Mouse (Mus musculus) hindlimb bud, embryonic 11.5 days (tissue): ENCODE measurements around the gene Lhfp.

Source experiments
- DNase-seq: peaks from one replicate; pipeline ENCODE4 v3.0.0-alpha.2; 2012; ENCODE audit warnings: low read depth, low spot score; ENCODE audit errors: extremely low spot score

Gene Lhfp

GRCm38 (mm10) chr3:53040593-53041410 lies 526 bp upstream of the Lhfp start:
- DNase-seq: no peak

GRCm38 (mm10) chr3:53042240-53042567 lies 876 bp downstream of the Lhfp start:
- no peak for DNase-seq

- DNase-seq: no peak
Observed at GRCm38 (mm10) chr3:53043206-53043780, 2.0 kb downstream of the Lhfp start.

DNA sequence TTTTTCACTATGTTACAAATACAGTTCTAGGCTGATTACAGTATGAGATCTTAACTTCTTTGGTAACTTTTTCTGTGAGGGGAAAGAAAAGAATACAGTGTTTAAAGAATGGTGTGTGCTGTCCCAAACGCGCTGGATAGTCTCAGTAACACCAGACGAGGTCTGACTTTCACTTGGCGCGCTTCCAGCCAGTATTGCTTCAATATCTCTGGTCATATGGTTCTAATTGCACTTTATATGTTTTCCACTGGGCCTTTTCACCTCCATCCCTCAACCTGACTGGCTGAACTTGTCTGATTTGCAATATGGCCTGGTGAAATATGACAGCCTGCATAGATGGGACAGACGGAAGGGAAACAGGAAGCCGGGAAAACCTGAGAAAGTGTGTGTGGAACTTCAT lies 2.9 kb downstream of the Lhfp start:
- DNase-seq: peak; percentile 84

DNA sequence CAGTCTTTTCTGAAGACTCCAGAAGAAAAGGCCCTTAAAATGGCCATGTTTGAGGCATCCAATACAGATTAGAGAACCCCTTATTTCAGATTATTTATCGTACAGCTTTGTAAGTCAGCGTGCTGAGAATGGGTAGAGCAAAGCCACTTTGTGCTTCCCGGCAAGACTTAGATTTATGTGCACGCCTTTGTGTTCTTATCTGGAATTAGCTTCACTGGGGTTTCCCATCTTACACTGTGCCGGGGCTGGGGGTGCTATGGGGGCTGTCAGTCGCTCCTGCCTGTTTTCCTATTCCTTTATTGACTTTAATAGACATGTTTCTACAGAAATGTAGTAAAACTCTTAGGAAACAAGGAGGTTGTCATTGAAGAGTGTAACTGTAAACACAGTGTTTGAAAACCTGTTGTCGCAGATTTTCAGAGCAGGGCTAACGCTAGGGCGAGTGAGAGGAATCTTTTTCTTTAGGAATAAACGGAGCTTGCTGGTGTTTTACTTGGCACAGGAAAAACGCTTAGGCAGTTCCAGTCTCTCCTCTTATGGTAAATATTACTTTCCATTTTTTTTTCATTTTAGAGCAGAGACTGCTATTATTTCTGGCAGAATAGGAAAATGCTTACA lies 3.5 kb downstream of the Lhfp start:
- no peak for DNase-seq

- no peak for DNase-seq
Observed at GRCm38 (mm10) chr3:53045697-53046096, 4.4 kb downstream of the Lhfp start.

DNA sequence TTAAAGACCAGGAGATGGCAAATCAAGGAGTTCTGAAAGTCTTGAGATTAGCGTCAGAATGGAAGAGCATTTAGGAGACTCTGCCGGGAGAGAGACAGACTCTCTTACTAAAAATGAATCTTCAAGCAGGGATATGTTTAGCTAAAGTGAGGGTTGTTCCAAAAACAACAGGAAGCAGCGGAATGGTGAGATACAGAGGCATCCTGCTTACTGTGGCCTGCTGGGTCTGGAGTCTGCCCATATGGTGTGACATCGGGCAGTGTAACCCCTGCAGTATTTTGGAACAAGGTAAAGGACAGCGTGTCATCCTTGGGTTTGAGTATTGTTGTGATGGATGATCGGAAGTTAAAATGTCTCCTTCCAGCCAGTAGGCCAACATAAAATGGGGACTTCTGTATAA lies 5.0 kb downstream of the Lhfp start:
- DNase-seq: no peak

DNA sequence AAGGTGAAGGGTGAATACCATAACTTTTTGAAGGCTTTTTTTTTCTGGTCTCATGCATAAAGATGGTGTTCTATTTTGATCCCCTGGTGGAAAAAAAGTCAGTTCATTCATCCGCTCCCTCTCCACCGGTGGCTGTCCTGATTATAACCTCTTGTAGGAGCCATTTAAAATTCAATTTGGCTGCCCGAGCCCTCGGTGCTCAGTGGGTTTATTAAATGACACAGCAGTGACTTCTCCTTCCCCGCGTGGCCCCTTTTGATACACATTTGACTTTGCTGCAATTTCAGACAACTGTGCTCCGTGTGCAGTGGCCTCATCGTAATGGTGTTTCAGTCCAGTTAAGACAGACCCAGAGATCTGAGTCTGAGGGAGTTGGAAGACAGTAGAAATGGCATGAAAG lies 11.1 kb downstream of the Lhfp start:
- no peak for DNase-seq

DNA sequence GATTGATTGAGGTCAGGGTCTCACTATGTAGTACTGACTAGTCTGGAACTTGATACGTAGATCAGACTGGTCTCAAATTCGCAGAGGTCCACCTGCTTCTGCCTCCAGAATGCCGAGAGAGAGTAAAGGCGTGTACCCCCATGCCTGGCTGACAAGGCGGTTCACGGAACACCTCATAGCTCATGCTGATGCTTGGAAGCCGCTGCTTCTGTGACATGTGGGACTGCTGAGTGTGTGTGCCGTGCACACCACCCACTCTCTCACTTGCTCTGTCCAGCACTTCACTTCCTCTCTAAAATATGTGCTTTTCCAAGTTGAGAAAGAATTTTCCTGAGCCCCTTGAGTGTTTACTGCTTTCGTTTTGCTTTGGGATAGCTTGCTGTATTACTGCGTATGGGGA lies 15.1 kb downstream of the Lhfp start:
- no peak for DNase-seq

- no peak for DNase-seq
Observed at GRCm38 (mm10) chr3:53059959-53060358, 18.6 kb downstream of the Lhfp start.

GRCm38 (mm10) chr3:53063423-53064147 lies 22.3 kb downstream of the Lhfp start:
- no peak for DNase-seq

GRCm38 (mm10) chr3:53065267-53066094 lies 24.2 kb downstream of the Lhfp start:
- no peak for DNase-seq

GRCm38 (mm10) chr3:53066095-53066372 lies 24.7 kb downstream of the Lhfp start:
- no peak for DNase-seq

- no peak for DNase-seq
Observed at GRCm38 (mm10) chr3:53068399-53068798, 27.1 kb downstream of the Lhfp start.

DNA sequence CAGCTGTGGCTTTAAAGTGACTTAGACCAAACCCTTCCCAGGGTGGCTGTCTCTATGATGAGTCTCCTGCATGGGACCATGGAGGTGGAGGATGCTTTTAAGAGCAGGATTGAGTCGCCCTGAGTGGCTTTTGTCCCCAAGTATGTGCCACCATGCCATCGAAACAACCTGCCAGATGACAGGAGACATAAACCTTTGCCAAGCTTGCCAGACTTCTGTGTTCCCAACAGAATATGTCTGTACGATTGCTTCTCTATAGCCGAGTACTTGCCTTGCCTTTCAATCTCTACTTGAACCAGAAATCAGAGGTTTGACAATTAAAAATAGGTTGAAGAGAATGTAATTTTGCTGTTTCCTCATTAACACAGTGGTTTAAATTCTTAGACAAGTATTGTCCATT lies 32.9 kb downstream of the Lhfp start:
- DNase-seq: no peak

- DNase-seq: no peak
Observed at GRCm38 (mm10) chr3:53074761-53075160, 33.4 kb downstream of the Lhfp start.

DNA sequence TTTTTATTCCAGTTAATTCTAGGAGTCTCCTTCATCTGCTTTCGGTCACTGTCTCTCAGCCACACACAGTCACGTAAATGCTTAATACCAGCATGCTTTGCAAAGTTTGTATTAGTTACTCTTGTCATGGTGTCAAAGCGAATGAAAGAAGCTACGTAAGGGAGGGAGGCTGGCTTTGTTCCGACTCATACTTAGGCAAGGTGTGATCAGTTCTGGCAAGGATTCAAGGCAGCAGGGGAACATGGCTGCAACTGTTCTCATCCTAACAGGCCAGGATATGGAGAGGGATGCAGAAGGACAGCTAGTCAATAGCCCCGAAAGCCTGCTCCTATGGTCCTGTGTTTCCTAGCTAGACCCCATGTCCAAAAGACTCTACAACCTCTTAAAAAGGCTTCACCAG lies 39.0 kb downstream of the Lhfp start:
- no peak for DNase-seq

DNA sequence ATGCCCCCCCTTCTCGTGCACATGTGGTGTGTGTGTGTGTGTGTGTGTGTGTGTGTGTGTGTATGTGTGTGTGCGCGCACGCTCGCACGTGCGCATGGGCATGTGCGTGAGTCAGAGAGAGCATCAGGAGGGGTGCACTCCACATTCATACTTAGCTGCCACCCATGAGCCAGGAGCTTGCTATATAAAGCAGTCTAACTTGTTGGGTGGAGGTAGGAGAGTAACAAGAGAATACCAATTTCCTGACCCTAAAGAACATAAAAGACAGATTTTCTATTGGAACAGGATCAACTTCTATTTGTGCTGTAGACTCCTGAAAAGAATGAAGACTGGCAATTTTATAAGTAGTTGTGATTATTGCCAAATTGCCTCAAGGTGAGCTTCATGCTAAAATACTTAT lies 39.4 kb downstream of the Lhfp start:
- DNase-seq: no peak

GRCm38 (mm10) chr3:53083717-53084116 lies 42.4 kb downstream of the Lhfp start:
- no peak for DNase-seq

GRCm38 (mm10) chr3:53084806-53085205 lies 43.5 kb downstream of the Lhfp start:
- DNase-seq: no peak

- no peak for DNase-seq
Observed at GRCm38 (mm10) chr3:53086481-53087155, 45.3 kb downstream of the Lhfp start.
